Mouse (Mus musculus) kidney, embryonic 16.5 days (tissue): ENCODE measurements around the gene Hist1h3d. TPM values are rescaled to one million over a fixed set of nuclear protein-coding genes. Genes with fewer than 3 reads are reported as not detected.

Experiments used
- ATAC-seq: fragments of 200-750 bp; cut with Nextera tagmentation; 2 replicates; pipeline ENCODE4 v1.8.0; 2017; ENCODE audit warnings: moderate TSS enrichment; ENCODE audit not compliant: low FRiP score, low TSS enrichment
- H3K27ac ChIP-seq: fragments of 300-500 bp; sonication (generic); 2 replicates; pipeline ENCODE4 v1.5.1; 2014; ENCODE audit warnings: low read length
- H3K27me3 ChIP-seq: fragments of 300-500 bp; sonication (generic); 2 replicates; pipeline ENCODE4 v1.6.1; 2014; ENCODE audit warnings: low read length, control low read depth, mixed read lengths; ENCODE audit not compliant: insufficient read depth
- H3K36me3 ChIP-seq: fragments of 300-500 bp; sonication (generic); 2 replicates; pipeline ENCODE4 v1.6.1; 2014; ENCODE audit warnings: low read length, control low read depth, mixed read lengths; ENCODE audit not compliant: insufficient read depth
- H3K4me1 ChIP-seq: fragments of 300-500 bp; sonication (generic); 2 replicates; pipeline ENCODE4 v1.6.1; 2014; ENCODE audit warnings: low read length, control low read depth, mixed read lengths; ENCODE audit not compliant: insufficient read depth
- H3K4me2 ChIP-seq: fragments of 300-500 bp; sonication (generic); replicated peaks from 2 replicates; pipeline ENCODE4 v1.6.1; 2014; ENCODE audit warnings: low read depth, low read length
- H3K4me3 ChIP-seq: fragments of 300-500 bp; sonication (generic); 2 replicates; pipeline ENCODE4 v1.5.1; 2014; ENCODE audit warnings: mild to moderate bottlenecking, low read length
- H3K9ac ChIP-seq: fragments of 300-500 bp; sonication (generic); replicated peaks from 2 replicates; pipeline ENCODE4 v1.6.1; 2014; ENCODE audit warnings: low read length
- H3K9me3 ChIP-seq: fragments of 300-500 bp; sonication (generic); 2 replicates; pipeline ENCODE4 v1.6.1; 2016; ENCODE audit warnings: low read length, control low read depth
- WGBS: fragments of 180-500 bp; shearing (Covaris S2); extraction: QIAGEN DNeasy Blood & Tissue Kit; methylation state at CpG from one replicate; pipeline ENCODE4 v1.1.7; 2014; 5-methylcytosine and 5-hydroxymethylcytosine counted together
- polyA plus RNA-seq: library from polyadenylated mRNA; unstranded; fragments of >200 nt; fragmentation: Nextera tagmentation; extraction: Ambion mirVana; gene quantifications from 2 replicates; pipeline ENCODE4 v1.2.1, GENCODE M21; 2015

The Hist1h3d gene
- polyA plus RNA-seq, 1 experiment from 2014 or later, result 6.1 TPM

DNA sequence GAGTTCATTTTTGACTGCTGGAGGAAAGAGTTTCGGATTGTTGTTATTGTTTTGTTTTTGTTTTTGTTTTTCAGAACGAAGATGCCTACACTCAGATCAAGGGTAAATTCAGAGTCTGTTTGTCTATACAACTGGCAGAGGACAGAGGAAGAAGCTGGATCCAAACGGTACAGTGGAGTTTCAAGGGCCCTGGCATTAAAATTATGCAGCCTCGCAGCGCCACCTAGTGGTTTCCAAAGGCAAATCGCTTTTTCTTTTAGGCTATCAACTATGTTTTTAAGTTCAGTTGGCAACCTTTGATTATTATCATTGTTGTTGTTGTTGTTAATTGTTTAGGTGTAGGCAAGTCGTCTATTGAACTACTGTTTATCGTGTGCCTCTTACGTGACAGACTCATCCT is 22.4 kb downstream of the Hist1h3d start:
- 6% methylated on average over 9 of the region's 9 CpGs for WGBS
- Histone ChIP-seq H3K27me3 (no peaks in the 10 kb centered on the region), H3K4me3 (no peak overlapping the region), H3K4me1 (peaks cover 9% of the 10 kb centered on the region), H3K36me3 (no peaks in the 10 kb centered on the region), H3K9me3 (no peaks in the 10 kb centered on the region), H3K9ac (no peak overlapping the region), H3K27ac (no peak overlapping the region), H3K4me2 (no peak overlapping the region)
- ATAC-seq, result peak; percentile 65; the same call in 1 of the 2 replicates

DNA sequence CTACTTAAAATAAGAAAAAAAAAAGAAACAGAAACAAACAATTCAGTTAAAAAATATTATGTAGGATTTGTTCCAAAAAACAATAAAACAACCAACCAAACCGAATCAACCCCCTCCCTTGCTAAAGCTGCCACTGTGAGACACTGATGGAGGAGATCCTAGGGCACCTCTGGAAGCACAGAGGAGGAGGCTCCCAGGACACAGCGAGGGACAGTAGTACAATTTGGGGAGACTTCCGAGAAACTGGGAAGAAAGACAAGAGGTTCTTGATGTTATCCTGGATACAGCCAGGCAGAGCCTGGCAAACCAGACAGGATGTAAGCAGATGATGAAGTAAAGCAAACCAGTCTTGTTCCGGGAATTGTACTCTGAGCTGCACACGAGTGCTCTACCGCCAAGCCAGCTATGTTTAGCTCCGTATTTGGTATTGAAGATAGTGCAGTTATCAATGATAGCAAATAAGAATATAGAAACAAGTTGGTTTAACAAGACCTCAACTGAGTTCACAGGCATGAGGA is 27.7 kb downstream of the Hist1h3d start:
- Histone ChIP-seq H3K27me3 (no peaks in the 10 kb centered on the region), H3K9ac (no peak overlapping the region), H3K36me3 (no peaks in the 10 kb centered on the region), H3K4me2 (no peak overlapping the region), H3K9me3 (no peaks in the 10 kb centered on the region), H3K4me3 (no peak overlapping the region), H3K27ac (no peak overlapping the region), H3K4me1 (no peaks in the 10 kb centered on the region)
- WGBS, result 73% methylated on average over 7 of the region's 7 CpGs
- no peak for ATAC-seq

- no peak overlapping the region for H3K4me2 ChIP-seq
- no peak overlapping the region for H3K4me3 ChIP-seq
- no peaks in the 10 kb centered on the region for H3K27me3 ChIP-seq
- no peaks in the 10 kb centered on the region for H3K9me3 ChIP-seq
- H3K27ac ChIP-seq, result no peak overlapping the region
- no peak overlapping the region for H3K9ac ChIP-seq
- WGBS, result 34% methylated on average over 3 of the region's 3 CpGs
- H3K4me1 ChIP-seq, result no peaks in the 10 kb centered on the region
- H3K36me3 ChIP-seq, result no peaks in the 10 kb centered on the region
- peak; percentile 49; the same call in 1 of the 2 replicates for ATAC-seq
Observed at GRCm38 (mm10) chr13:23604452-23604851, 28.9 kb downstream of the Hist1h3d start.

- peak; percentile 39; the same call in 1 of the 2 replicates for ATAC-seq
- Histone ChIP-seq H3K4me1 (no peaks in the 10 kb centered on the region), H3K4me3 (no peak overlapping the region), H3K4me2 (no peak overlapping the region), H3K36me3 (no peaks in the 10 kb centered on the region), H3K27ac (no peak overlapping the region), H3K9ac (no peak overlapping the region), H3K9me3 (no peaks in the 10 kb centered on the region), H3K27me3 (no peaks in the 10 kb centered on the region)
- WGBS, result 90% methylated on average over 3 of the region's 3 CpGs
Observed at GRCm38 (mm10) chr13:23605052-23605451, 29.5 kb downstream of the Hist1h3d start.

DNA sequence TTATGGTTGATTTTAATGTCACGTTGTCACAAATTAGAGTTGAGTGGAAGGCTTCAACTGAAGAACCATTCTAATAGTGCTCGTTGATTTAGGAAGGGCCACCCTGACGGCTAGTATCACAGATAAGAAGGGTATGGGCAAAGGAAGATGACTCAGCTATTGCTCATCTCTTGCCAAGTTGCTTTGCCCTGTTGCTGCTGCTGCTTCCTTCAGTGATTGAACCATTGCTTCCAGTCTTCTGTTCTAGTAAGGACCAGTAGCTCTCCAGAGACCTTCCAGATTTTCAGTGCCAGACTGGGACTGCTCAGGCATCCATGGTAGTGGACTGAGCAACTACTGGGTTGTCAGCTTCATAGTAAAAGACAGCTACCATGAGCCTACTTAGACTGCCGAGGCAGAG is 33.6 kb downstream of the Hist1h3d start:
- Histone ChIP-seq H3K27me3 (no peaks in the 10 kb centered on the region), H3K4me3 (no peak overlapping the region), H3K36me3 (no peaks in the 10 kb centered on the region), H3K4me1 (no peaks in the 10 kb centered on the region), H3K9me3 (no peaks in the 10 kb centered on the region), H3K4me2 (no peak overlapping the region), H3K9ac (no peak overlapping the region), H3K27ac (no peak overlapping the region)
- ATAC-seq, result no peak
- 82% methylated on average over 4 of the region's 4 CpGs for WGBS

GRCm38 (mm10) chr13:23609844-23610243 is 34.3 kb downstream of the Hist1h3d start:
- Histone ChIP-seq H3K9me3 (no peaks in the 10 kb centered on the region), H3K4me2 (no peak overlapping the region), H3K36me3 (no peaks in the 10 kb centered on the region), H3K27ac (no peak overlapping the region), H3K4me3 (no peak overlapping the region), H3K27me3 (no peaks in the 10 kb centered on the region), H3K9ac (no peak overlapping the region), H3K4me1 (no peaks in the 10 kb centered on the region)
- ATAC-seq, result no peak

GRCm38 (mm10) chr13:23610393-23610792 is 34.8 kb downstream of the Hist1h3d start:
- 74% methylated on average over 2 of the region's 2 CpGs for WGBS
- Histone ChIP-seq H3K4me2 (no peak overlapping the region), H3K9me3 (no peaks in the 10 kb centered on the region), H3K36me3 (no peaks in the 10 kb centered on the region), H3K27me3 (no peaks in the 10 kb centered on the region), H3K4me1 (no peaks in the 10 kb centered on the region), H3K27ac (no peak overlapping the region), H3K4me3 (no peak overlapping the region), H3K9ac (no peak overlapping the region)
- ATAC-seq, result no peak

DNA sequence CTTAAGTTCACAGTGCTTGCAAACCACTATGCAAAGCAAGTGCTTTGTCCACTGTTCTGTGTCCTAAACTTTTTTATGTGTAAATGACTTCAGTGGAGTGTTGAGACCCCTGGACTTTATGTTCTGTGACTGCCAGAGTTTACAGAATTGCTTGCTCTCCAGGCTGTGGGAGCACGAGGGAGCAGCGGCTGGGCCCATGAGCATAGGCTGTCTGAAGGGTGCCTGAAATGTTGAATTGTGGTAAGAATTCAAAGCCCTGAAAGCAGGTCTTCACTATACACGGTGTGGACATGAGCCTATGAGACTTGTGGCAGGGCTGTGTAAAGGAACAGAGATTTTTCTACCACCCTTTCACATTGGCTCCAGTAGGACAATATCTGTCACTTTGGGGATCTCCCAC is 36.1 kb downstream of the Hist1h3d start:
- no peaks in the 10 kb centered on the region for H3K4me1 ChIP-seq
- no peaks in the 10 kb centered on the region for H3K27me3 ChIP-seq
- no peak overlapping the region for H3K9ac ChIP-seq
- WGBS, result 58% methylated on average over 3 of the region's 3 CpGs
- ATAC-seq, result peak; percentile 35; the same call in 1 of the 2 replicates
- H3K4me2 ChIP-seq, result no peak overlapping the region
- H3K36me3 ChIP-seq, result no peaks in the 10 kb centered on the region
- no peak overlapping the region for H3K4me3 ChIP-seq
- no peaks in the 10 kb centered on the region for H3K9me3 ChIP-seq
- 0 out of 2 replicates have a peak overlapping the region, but pooled peaks have one; percentile 43 for H3K27ac ChIP-seq

DNA sequence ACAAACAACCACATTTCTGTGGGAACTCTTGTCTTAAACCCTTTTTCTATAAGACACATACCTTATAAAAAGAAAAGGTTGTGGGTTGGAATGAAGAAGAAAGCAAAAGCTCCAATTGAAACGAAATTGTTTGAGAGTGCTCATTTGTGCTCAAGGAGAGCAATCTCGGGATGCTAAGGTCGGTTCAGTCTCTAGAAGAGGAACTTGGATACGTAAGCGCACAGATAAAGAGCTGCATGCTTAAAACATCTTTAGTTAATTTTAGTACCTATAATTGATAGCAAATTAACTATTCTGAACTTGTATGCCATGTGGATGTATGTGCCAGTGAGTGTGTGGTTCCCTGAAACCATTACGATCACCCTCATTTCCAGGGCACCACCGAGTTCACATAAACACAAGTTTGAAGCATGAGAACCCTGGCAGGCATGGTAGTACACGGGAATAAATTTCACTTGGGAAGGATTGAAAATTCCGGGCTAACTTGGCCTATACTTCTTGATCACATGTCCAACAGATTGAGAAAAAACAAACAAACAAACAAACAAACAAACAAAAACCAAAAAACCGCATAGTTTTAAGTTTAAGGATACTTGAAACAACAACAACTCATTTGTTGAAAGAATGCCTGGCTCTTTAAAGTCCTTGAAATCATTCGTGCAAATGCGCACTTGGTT is 44.6 kb downstream of the Hist1h3d start:
- H3K27me3 ChIP-seq, result no peaks in the 10 kb centered on the region

GRCm38 (mm10) chr13:23620733-23621531 is 45.4 kb downstream of the Hist1h3d start, which contains the start of gene Hist1h2be:
Gene Hist1h2be (minus strand): TSS chr13:23621124.
- Histone ChIP-seq H3K4me1 (peaks cover 9% of the 10 kb centered on the region), H3K9ac (peak within 1 kb of the TSS; percentile 86), H3K27ac (peak within 1 kb of the TSS; percentile 97), H3K4me2 (peak within 1 kb of the TSS; percentile 70), H3K9me3 (no peaks in the 10 kb centered on the region), H3K36me3 (no peaks in the 10 kb centered on the region), H3K27me3 (no peaks in the 10 kb centered on the region), H3K4me3 (peak within 1 kb of the TSS; percentile 62)
- peak; percentile 88 for ATAC-seq
- WGBS, result under 1% methylated on average over 27 of the region's 27 CpGs

More for the DNA sequence above, 44.6 kb downstream of the Hist1h3d start:
- no peaks in the 10 kb centered on the region for H3K36me3 ChIP-seq
- peak overlapping the region; percentile 62 for H3K4me3 ChIP-seq
- H3K4me2 ChIP-seq, result peak overlapping the region; percentile 70
- no peaks in the 10 kb centered on the region for H3K9me3 ChIP-seq
- peak overlapping the region; percentile 86 for H3K9ac ChIP-seq
- H3K27ac ChIP-seq, result peak overlapping the region; percentile 97
- no peak for ATAC-seq
- WGBS, result 50% methylated on average over 12 of the region's 12 CpGs
- peaks cover 9% of the 10 kb centered on the region for H3K4me1 ChIP-seq
